Mouse (Mus musculus): ENCODE results near the gene Pnma1.
A peak's percentile ranks its signal among the peaks of the same experiment; 100 is the strongest.

Pnma1 gene

DNA sequence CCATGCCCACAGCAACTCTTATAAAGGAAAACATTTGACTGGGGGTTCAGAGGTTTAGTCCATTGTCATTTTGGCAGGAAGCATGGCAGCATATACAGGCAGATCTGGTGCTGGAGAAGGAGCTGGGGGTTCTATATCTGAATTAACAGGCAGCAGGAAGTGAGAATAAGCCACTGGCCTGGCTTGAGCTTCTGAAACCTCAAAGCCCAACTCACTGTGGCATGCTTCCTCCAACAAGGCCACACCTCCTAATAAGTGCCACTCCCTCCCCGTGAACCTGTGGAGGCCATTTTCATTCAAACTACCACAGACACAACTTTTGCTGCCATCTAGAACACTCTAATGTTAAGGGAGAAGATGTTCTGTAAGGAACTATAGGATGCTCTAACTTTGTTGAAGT lies 40.6 kb downstream of the Pnma1 start:
- DNase-seq (ENCODE audit: low read depth, low spot score) = no peak

DNA sequence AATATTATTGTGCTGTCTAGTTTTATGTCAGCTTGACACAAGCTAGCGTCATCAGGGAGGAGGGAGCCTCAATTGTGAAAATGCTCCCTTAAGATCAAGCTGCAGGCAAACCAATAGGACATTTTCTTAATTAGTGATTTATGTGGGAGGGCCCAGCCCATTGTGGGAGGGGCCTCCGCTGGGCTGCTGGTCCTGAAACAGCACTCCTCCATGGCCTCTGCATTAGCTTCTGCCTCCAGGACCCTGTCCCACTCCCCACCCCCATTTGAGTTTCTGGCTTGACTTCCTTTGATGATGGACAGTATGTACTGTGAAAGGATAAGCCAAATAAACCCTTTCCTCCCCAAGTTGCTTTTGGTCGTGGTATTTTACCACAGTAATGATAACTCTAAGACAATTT lies 41.3 kb downstream of the Pnma1 start:
- DNase-seq (ENCODE audit: low read depth, low spot score) = no peak

DNA sequence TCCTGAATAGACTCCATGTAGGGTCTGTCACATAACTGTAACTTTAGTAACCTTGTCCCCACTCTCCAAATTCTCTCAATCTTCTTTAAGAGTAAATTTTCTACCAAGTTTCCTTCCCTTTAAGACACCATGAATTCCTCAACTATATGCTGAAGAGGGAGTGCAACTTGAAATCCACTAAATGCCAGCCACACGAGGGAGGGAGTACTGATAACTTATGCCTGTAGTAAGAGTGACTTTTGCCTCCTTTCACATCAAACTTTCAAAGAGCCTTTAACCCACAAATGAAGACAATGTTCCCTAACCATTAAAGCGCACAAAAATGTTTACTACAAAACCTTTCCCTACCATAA lies 46.8 kb downstream of the Pnma1 start:
- DNase-seq (ENCODE audit: low read depth, low spot score) = no peak

DNA sequence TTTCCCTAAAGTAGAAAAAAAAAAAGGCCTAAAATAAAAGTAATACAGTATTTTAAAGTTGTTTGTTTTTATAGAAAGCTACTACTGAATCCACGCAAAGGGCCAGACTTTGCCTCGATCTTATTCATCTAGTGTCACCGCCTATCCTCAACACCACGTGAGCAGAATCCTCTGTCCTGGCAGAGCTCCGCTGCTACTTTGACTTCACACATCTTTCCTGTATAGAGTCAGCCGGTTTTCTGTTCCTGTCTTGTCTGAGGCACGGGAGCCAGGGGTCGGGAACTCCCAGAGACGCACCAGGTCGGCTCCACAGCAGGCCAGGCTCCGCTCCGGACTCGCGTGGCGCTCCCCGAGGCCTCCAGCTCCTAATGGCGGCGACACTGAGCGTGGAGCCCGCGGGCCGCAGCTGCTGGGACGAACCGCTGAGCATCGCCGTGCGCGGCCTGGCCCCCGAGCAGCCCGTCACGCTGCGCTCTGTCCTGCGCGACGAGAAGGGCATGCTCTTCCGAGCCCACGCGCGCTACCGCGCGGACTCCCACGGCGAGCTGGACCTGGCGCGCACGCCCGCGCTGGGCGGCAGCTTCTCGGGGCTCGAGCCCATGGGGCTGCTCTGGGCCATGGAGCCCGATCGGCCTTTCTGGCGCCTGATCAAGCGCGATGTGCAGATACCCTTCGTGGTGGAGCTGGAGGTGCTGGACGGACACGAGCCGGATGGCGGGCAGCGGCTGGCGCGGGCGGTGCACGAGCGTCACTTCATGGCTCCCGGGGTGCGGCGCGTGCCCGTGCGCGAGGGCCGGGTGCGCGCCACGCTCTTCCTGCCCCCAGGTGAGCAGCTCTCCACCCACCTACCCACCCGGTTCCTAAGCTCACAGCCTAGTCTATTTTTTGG lies 47.4 kb downstream of the Pnma1 start, which contains the start of gene Acot6:
Gene Acot6, plus strand, starts transcription at position 51 of the 889 bp plus-strand sequence.
- peak; percentile 27 for DNase-seq (ENCODE audit: low read depth, low spot score)

DNA sequence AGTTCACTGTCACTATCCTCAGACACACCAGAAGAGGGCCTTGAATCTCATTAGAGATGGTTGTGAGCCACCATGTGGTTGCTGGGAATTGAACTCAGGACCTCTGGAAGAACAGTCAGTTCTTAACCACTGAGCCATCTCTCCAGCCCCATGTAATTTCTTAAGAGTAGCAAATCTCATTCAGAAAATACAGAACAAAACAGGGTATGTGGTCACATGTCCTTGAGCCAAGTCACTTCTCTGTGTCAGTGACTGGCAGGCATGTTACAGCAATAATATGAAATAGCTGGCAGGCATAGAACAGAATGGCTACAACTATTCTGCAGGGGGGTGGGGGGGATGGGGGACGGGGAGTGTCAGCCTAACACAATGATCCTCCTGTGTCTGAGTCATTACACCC lies 48.2 kb downstream of the Pnma1 start:
- no peak for DNase-seq (ENCODE audit: low read depth, low spot score)

DNA sequence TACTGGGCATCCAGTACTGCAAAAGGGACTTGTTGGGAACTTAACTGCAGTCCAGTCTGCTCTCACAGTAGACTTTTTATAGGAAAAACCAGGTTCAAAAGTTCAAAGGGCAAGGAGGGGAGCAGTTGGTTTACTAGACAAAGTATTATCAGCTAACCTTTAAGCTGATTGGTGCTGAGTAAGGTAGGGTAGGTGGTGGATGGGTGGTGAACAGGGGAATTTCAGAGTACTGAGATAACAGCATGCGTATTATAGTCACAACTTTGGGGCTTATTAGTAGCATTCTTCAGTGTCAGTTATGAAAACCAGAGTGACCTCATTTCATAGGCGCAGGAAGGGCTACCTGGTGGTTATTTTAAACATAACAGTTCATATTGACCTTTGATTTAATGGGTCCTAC lies 48.7 kb downstream of the Pnma1 start:
- DNase-seq (ENCODE audit: low read depth, low spot score) = no peak

All from skeletal muscle tissue, adult 2 months (tissue).